8 mouse cellular contexts compared by ENCODE assay signal in the genomic region with DNA sequence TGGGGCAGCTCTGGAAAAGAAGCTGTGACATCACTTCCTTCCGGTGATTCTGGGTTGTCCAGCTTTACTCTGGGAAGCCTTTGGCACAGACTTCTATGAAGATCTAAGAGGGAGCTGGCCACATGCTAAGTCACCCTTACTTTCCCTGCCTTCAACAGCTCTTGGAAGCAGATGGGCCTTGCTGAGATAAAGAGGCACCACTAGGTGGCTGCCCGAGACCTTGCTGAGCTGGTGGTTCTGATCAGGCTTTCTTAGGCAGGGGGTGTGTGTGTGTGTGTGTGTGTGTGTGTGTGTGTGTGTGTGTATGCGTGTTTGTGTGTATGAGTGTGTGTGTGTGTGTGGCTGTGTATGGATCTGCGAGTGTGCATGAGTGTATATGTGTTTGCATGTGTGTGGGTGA. TPM values are rescaled to one million over a fixed set of nuclear protein-coding genes. Genes with fewer than 3 reads are reported as not detected.
DNase-seq lines count a peak whose midpoint lies in the region; ATAC-seq and TF ChIP-seq lines count a peak whose summit lies in the region.

No protein-coding gene starts in this region.

- H3K4me2 ChIP-seq in limb, embryonic 13.5 days (replicated peaks), result no peak overlapping the region
- no peak overlapping the region for H3K4me2 ChIP-seq in midbrain, postnatal 0 days (ENCODE audit: low read depth, low read length, poor library complexity, severe bottlenecking)

- peaks cover 57% of the 10 kb centered on the region for H3K4me1 ChIP-seq in limb, embryonic 13.5 days
- H3K4me1 ChIP-seq in midbrain, postnatal 0 days (ENCODE audit: insufficient read depth, low read length), result 0 out of 2 replicates have a peak, but pooled peaks cover 3% of the 10 kb centered on the region

- DNase-seq in gastrocnemius, adult 2 months, result peak; percentile 69
- DNase-seq in gastrocnemius, postnatal 36 days, result no peak
- DNase-seq in brain, embryonic 14.5 days (ENCODE audit: low read depth), result peak; percentile 92
- DNase-seq in frontal cortex, adult 2 months (ENCODE audit: extremely low spot score in 1 of 2, low spot score in 1 of 2), result peak; percentile 33 to 73
- peak; percentile 48 for DNase-seq in kidney, adult 18-20 months
- peak; percentile 92 for DNase-seq in midbrain, postnatal 0 days (ENCODE audit: low spot score)
- DNase-seq in thymus, postnatal 25 days, result peak; percentile 44

- no peak overlapping the region for H3K27ac ChIP-seq in gastrocnemius, adult 2 months
- peak overlapping the region; percentile 33; the same call in 1 of the 2 replicates for H3K27ac ChIP-seq in limb, embryonic 13.5 days
- H3K27ac ChIP-seq in midbrain, postnatal 0 days (ENCODE audit: low read depth, low read length), result no peak overlapping the region

- 27% methylated on average over 4 of the region's 4 CpGs for WGBS in limb, embryonic 13.5 days
- WGBS in midbrain, postnatal 0 days, result 27% methylated on average over 4 of the region's 4 CpGs

- TF ChIP-seq CTCF in gastrocnemius, adult 2 months (IDR thresholded peaks at IDR 0.05), result peak; percentile 65
- peak; percentile 85 for TF ChIP-seq CTCF in brain, embryonic 14.5 days (IDR thresholded peaks at IDR 0.05; ENCODE audit: borderline replicate concordance, extremely low read depth, insufficient read depth, insufficient read length)
- TF ChIP-seq CTCF in midbrain, postnatal 0 days (IDR thresholded peaks at IDR 0.05), result peak; percentile 98

- intact Hi-C loops in gastrocnemius, adult 2 months (cut with DNase I), result loop anchor here (2.0 to 10.0 kb wide), 4 partner anchors 57 to 300 kb away; no protein-coding TSS in a partner anchor
- intact Hi-C loops in gastrocnemius, postnatal 36 days (cut with DNase I), result loop anchor here (5.0 to 10.0 kb wide), 4 partner anchors 57 to 340 kb away; no protein-coding TSS in a partner anchor

- no peak for ATAC-seq in limb, embryonic 13.5 days (ENCODE audit: low FRiP score, low read depth)
- ATAC-seq in midbrain, postnatal 0 days (ENCODE audit: low FRiP score), result peak; percentile 60; the same call in 1 of the 2 replicates

- no peaks in the 10 kb centered on the region for H3K27me3 ChIP-seq in limb, embryonic 13.5 days
- H3K27me3 ChIP-seq in midbrain, postnatal 0 days (ENCODE audit: insufficient read depth, low read length), result no peaks in the 10 kb centered on the region

- no peak overlapping the region for H3K9ac ChIP-seq in limb, embryonic 13.5 days
- H3K9ac ChIP-seq in midbrain, postnatal 0 days (replicated peaks; ENCODE audit: low read length, poor library complexity, severe bottlenecking), result no peak overlapping the region

- no peaks in the 10 kb centered on the region for H3K36me3 ChIP-seq in limb, embryonic 13.5 days
- H3K36me3 ChIP-seq in midbrain, postnatal 0 days (ENCODE audit: insufficient read depth, low read length), result no peaks in the 10 kb centered on the region

- no peaks in the 10 kb centered on the region for H3K9me3 ChIP-seq in limb, embryonic 13.5 days
- H3K9me3 ChIP-seq in midbrain, postnatal 0 days (ENCODE audit: low read length), result no peaks in the 10 kb centered on the region

- H3K4me3 ChIP-seq in gastrocnemius, adult 2 months, result no peak overlapping the region
- H3K4me3 ChIP-seq in limb, embryonic 13.5 days, result no peak overlapping the region
- no peak overlapping the region for H3K4me3 ChIP-seq in midbrain, postnatal 0 days (ENCODE audit: low read depth, low read length)

- no peak for TF ChIP-seq POLR2A in brain, embryonic 14.5 days (IDR thresholded peaks at IDR 0.05; ENCODE audit: borderline replicate concordance, extremely low read depth, insufficient read depth, insufficient read length, poor library complexity, severe bottlenecking)

RNA-seq across cellular contexts. Expression of a gene that starts 13.4 kb away (rescaled TPM):
- total RNA-seq in gastrocnemius, adult 2 months (2021), result under 1 TPM; 0.59 to 0.69 TPM
- total RNA-seq in gastrocnemius, postnatal 36 days (2021), result under 1 TPM; 0.48 to 0.54 TPM
- polyA plus RNA-seq in brain, embryonic 14.5 days (2012; rRNA removed), result 3.8 TPM in 2 replicates
- polyA plus RNA-seq in frontal cortex, adult 2 months (2012; rRNA removed), result 1.6 and 1.7 TPM in 2 replicates
- polyA plus RNA-seq in limb, embryonic 13.5 days (2015; fragmentation: Nextera tagmentation; extraction: Ambion mirVana), result 10.3 and 10.6 TPM in 2 replicates
- 3.4 and 4.2 TPM in 2 replicates for total RNA-seq in midbrain, postnatal 0 days (2014; rRNA removed)
- polyA plus RNA-seq in midbrain, postnatal 0 days (2015; fragmentation: Nextera tagmentation; extraction: Ambion mirVana), result 2.5 TPM in 2 replicates

Comparison
In these comparisons a context has a peak if more than half of its experiments do, and no peak if none do; other contexts are left out.
1. DNase-seq: peak in gastrocnemius, adult 2 months (single experiment), brain, embryonic 14.5 days (single experiment), frontal cortex, adult 2 months (2 of 2), kidney, adult 18-20 months (single experiment), midbrain, postnatal 0 days (single experiment) and thymus, postnatal 25 days (single experiment); none in gastrocnemius, postnatal 36 days (0 of 2).
2. Peak in every context shown above with its lines, with median percentiles within 50 percentile points of each other: CTCF ChIP-seq.